Mouse (Mus musculus): ENCODE results near the gene Vps41. TPM values are rescaled to one million over a fixed set of nuclear protein-coding genes. Genes with fewer than 3 reads are reported as not detected.

Vps41 gene
- polyA plus RNA-seq, 1 experiment: 18.8 TPM

DNA sequence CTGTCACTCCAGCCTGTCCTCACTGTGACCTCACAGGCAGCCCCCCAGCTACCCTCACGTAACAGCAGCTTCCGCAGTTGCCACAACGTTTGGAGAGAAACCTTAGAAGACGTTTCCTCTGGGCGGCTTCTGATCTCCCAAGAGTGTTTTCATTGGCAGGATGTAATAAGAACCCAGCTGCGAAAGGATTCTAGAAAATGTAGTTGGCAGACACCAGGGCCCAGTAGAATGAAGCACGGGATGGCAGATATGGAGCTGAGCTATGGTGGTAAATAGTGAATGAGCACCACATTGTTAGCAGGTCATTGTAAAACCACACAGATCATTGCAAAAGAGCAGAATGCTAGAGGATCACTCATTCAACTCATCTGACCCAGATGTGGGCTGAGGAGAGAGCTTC, 158.2 kb downstream of the Vps41 start:
- no peaks in the 10 kb centered on the region for H3K36me3 ChIP-seq (ENCODE audit: control insufficient read depth, insufficient read depth, low read length)
- WGBS: 51% methylated on average over 7 of the region's 7 CpGs
- no peak for DNase-seq
- TF ChIP-seq POLR2A (IDR thresholded peaks at IDR 0.05; ENCODE audit: control insufficient read depth, extremely low read depth, insufficient read depth, low read length, poor library complexity) (no peak), CTCF (IDR thresholded peaks at IDR 0.05; ENCODE audit: borderline replicate concordance, control insufficient read depth, extremely low read depth, insufficient read depth, low read length, poor library complexity) (no peak)
- H3K4me3 ChIP-seq (ENCODE audit: control insufficient read depth, insufficient read depth, low read length): no peak overlapping the region
- H3K27me3 ChIP-seq (ENCODE audit: control insufficient read depth, insufficient read depth, low read length): no peaks in the 10 kb centered on the region
- no peaks in the 10 kb centered on the region; the same call in 1 of the 2 replicates for H3K4me1 ChIP-seq (replicated peaks; ENCODE audit: control insufficient read depth, insufficient read depth, low read length)
- H3K27ac ChIP-seq (ENCODE audit: control insufficient read depth, insufficient read depth, low read length): no peak overlapping the region

DNA sequence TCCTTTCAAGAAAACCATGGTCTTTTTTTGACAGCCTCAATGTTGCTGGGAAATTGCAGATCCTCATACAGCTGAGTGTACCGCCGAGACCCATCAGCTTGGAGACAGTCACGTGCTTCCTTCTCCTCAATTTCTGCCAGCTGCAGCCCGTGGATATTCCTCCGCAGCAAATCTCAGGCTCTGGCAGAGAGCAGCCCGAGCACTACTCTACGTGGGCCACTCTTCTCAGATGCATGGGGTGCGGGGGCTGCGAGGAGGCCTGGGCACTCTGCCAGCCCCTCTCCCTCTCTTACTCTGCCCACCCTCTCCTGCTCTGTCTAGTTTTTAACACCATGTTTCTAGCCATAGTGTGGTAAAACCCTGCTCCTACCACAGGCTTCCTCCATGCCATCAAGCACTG, 175.8 kb downstream of the Vps41 start:
- Histone ChIP-seq H3K36me3 (ENCODE audit: control insufficient read depth, insufficient read depth, low read length) (no peaks in the 10 kb centered on the region), H3K27me3 (ENCODE audit: control insufficient read depth, insufficient read depth, low read length) (no peaks in the 10 kb centered on the region), H3K27ac (ENCODE audit: control insufficient read depth, insufficient read depth, low read length) (no peak overlapping the region), H3K4me1 (replicated peaks; ENCODE audit: control insufficient read depth, insufficient read depth, low read length) (no peaks in the 10 kb centered on the region), H3K4me3 (ENCODE audit: control insufficient read depth, insufficient read depth, low read length) (no peak overlapping the region)
- DNase-seq: no peak
- TF ChIP-seq POLR2A (IDR thresholded peaks at IDR 0.05; ENCODE audit: control insufficient read depth, extremely low read depth, insufficient read depth, low read length, poor library complexity): no peak
- WGBS: 91% methylated on average over 9 of the region's 9 CpGs

DNA sequence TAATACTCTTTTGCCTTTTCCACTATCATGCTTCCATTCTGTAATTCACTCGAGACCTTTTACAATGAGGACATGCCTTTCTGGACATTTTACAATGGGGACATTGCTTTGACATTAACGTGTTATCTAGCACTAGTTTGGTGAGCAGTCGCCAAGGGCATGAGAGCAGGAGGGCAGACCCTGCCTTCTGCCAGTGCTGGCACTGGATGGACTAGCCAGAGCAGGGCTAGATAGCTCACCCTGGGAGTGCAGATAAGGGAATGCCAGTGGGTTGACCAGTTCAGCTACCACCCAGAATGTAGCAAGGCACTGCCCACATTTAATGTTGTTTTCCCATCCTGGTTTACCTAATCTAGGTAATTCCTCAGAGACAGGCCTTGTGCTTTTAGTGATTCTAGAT, 179.7 kb downstream of the Vps41 start:
- TF ChIP-seq CTCF (IDR thresholded peaks at IDR 0.05; ENCODE audit: borderline replicate concordance, control insufficient read depth, extremely low read depth, insufficient read depth, low read length, poor library complexity) (no peak), POLR2A (IDR thresholded peaks at IDR 0.05; ENCODE audit: control insufficient read depth, extremely low read depth, insufficient read depth, low read length, poor library complexity) (no peak)
- Histone ChIP-seq H3K4me1 (replicated peaks; ENCODE audit: control insufficient read depth, insufficient read depth, low read length) (no peaks in the 10 kb centered on the region), H3K27ac (ENCODE audit: control insufficient read depth, insufficient read depth, low read length) (no peak overlapping the region), H3K4me3 (ENCODE audit: control insufficient read depth, insufficient read depth, low read length) (no peak overlapping the region), H3K36me3 (ENCODE audit: control insufficient read depth, insufficient read depth, low read length) (no peaks in the 10 kb centered on the region), H3K27me3 (ENCODE audit: control insufficient read depth, insufficient read depth, low read length) (no peaks in the 10 kb centered on the region)
- WGBS: 94% methylated on average over 3 of the region's 3 CpGs
- DNase-seq: no peak

- no peak for TF ChIP-seq CTCF (IDR thresholded peaks at IDR 0.05; ENCODE audit: borderline replicate concordance, control insufficient read depth, extremely low read depth, insufficient read depth, low read length, poor library complexity)
- no peak for TF ChIP-seq POLR2A (IDR thresholded peaks at IDR 0.05; ENCODE audit: control insufficient read depth, extremely low read depth, insufficient read depth, low read length, poor library complexity)
- 92% methylated on average over 6 of the region's 6 CpGs for WGBS
- Histone ChIP-seq H3K4me3 (ENCODE audit: control insufficient read depth, insufficient read depth, low read length) (no peak overlapping the region), H3K4me1 (replicated peaks; ENCODE audit: control insufficient read depth, insufficient read depth, low read length) (no peaks in the 10 kb centered on the region), H3K27ac (ENCODE audit: control insufficient read depth, insufficient read depth, low read length) (no peak overlapping the region), H3K27me3 (ENCODE audit: control insufficient read depth, insufficient read depth, low read length) (no peaks in the 10 kb centered on the region), H3K36me3 (ENCODE audit: control insufficient read depth, insufficient read depth, low read length) (no peaks in the 10 kb centered on the region)
- no peak for DNase-seq
Measured at GRCm38 (mm10) chr13:18903623-18904022, 186.5 kb downstream of the Vps41 start.

- H3K27me3 ChIP-seq (ENCODE audit: control insufficient read depth, insufficient read depth, low read length): no peaks in the 10 kb centered on the region
- 95% methylated on average over 4 of the region's 4 CpGs for WGBS
- no peaks in the 10 kb centered on the region for H3K36me3 ChIP-seq (ENCODE audit: control insufficient read depth, insufficient read depth, low read length)
- H3K4me1 ChIP-seq (replicated peaks; ENCODE audit: control insufficient read depth, insufficient read depth, low read length): no peaks in the 10 kb centered on the region
- DNase-seq: no peak
- no peak overlapping the region for H3K27ac ChIP-seq (ENCODE audit: control insufficient read depth, insufficient read depth, low read length)
- TF ChIP-seq POLR2A (IDR thresholded peaks at IDR 0.05; ENCODE audit: control insufficient read depth, extremely low read depth, insufficient read depth, low read length, poor library complexity) (no peak), CTCF (IDR thresholded peaks at IDR 0.05; ENCODE audit: borderline replicate concordance, control insufficient read depth, extremely low read depth, insufficient read depth, low read length, poor library complexity) (no peak)
- no peak overlapping the region for H3K4me3 ChIP-seq (ENCODE audit: control insufficient read depth, insufficient read depth, low read length)
Measured at GRCm38 (mm10) chr13:18914774-18915173, 197.7 kb downstream of the Vps41 start.

Other genes with a start within 250 kb of the Vps41 start
- 0.55 and 0.93 TPM in 2 replicates for gene Amph, start 230.9 kb downstream of the Vps41 start, polyA plus RNA-seq (2012; rRNA removed)

All from thymus, adult 2 months (tissue).